Mouse (Mus musculus): ENCODE measurements around the gene Cel. TPM values are rescaled to one million over a fixed set of nuclear protein-coding genes. Genes with fewer than 3 reads are reported as not detected.
"Not testable (repeated sequence)": the region's sequence is repeated elsewhere in the genome, so short reads cannot be mapped to it uniquely, and the experiment has no call there.

Cel gene
- total RNA-seq, 2 experiments from 2014 or later: not detected

- no peak for ATAC-seq (replicated peaks; ENCODE audit: low FRiP score, poor library complexity, severe bottlenecking)
Observed at GRCm38 (mm10) chr2:28525219-28525942, 37.8 kb downstream of the Cel start.

GRCm38 (mm10) chr2:28524406-28524805 is 38.8 kb downstream of the Cel start:
- no peak for ATAC-seq (replicated peaks; ENCODE audit: low FRiP score, poor library complexity, severe bottlenecking)

DNA sequence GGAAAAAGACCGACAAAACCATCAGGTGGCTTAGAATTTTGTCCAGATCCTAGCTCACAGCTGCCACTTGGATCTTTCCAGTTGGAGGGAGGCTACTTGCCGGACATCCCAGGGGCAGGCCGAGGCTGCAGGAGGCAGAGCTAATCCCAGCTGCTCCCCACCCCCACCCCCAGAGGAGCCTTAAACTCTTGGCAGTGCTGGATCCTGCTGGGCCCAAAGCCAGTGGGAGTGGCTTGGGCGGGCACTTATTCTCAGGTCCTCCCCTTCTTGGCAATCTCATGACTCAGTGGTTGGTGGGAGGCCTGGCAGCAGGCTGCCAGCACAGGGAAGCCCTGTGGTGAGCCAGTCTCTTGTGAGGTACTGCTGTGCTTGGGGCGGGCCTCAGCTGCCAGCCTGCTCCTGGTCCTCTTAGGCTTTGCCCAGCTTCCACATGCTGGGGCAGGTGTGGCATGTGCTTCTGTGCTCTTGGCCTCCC is 39.5 kb downstream of the Cel start:
- 0 out of 2 replicates have a peak, but pooled peaks have one; percentile 32 for ATAC-seq (replicated peaks; ENCODE audit: low FRiP score, poor library complexity, severe bottlenecking)

DNA sequence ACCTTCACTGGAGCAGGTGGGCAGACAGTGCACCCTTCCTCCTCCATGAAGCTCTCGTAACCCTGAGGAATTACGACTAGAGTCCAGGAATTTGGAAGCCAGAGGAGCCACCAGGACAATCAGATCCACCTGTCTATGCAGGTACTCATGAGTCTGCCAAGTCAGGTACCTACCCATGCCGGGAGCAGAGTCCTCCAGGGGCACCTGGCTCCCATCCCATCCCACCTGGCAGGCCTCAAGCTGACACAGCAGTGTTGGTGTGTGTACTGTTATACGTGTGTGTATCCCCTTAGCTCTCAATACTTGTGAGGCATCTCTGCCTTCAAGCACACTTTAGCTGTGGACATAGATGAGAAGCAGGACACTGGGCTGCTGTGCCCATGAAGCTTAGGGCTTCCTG is 41.0 kb downstream of the Cel start:
- ATAC-seq (replicated peaks; ENCODE audit: low FRiP score, poor library complexity, severe bottlenecking): no peak

GRCm38 (mm10) chr2:28521571-28522151 is 41.5 kb downstream of the Cel start:
- ATAC-seq (replicated peaks; ENCODE audit: low FRiP score, poor library complexity, severe bottlenecking): no peak

- ATAC-seq (replicated peaks; ENCODE audit: low FRiP score, poor library complexity, severe bottlenecking): no peak
Observed at GRCm38 (mm10) chr2:28520581-28520980, 42.6 kb downstream of the Cel start.

GRCm38 (mm10) chr2:28518231-28518630 is 45.0 kb downstream of the Cel start:
- no peak for ATAC-seq (replicated peaks; ENCODE audit: low FRiP score, poor library complexity, severe bottlenecking)

DNA sequence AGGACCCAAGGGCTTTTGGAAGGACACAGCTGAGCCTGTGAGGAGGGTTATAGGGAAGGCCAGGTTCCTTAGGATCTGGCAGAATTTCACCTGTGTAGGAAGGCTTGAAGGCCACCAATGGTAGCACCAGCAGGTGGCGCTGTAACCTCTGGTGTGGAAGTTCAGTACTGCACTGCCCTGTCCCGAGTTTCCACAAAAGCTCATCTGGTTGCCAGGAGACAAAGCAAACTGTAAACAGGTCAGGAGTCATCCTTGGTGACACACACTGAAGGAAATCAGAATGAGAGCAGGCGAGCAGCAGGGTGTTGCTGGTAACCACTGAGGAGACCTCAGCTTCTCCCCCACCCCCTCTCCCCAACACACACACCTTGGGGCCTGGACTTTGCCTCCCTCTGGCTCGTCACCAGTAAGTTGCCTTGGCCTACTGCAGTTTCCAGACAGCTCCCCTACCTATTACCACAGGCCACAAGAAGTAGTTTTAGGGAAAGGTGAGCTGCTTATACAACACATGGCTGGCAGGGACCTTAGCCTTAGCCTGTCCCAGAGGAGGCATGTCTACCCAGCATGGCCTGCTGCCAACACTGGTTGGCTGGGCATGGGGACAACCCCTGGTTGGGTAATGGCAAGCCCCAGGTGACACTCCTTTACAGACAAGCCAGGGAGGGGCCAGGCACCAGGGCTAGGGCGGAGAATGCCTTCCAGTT is 45.8 kb downstream of the Cel start:
- ATAC-seq (replicated peaks; ENCODE audit: low FRiP score, poor library complexity, severe bottlenecking): no peak

DNA sequence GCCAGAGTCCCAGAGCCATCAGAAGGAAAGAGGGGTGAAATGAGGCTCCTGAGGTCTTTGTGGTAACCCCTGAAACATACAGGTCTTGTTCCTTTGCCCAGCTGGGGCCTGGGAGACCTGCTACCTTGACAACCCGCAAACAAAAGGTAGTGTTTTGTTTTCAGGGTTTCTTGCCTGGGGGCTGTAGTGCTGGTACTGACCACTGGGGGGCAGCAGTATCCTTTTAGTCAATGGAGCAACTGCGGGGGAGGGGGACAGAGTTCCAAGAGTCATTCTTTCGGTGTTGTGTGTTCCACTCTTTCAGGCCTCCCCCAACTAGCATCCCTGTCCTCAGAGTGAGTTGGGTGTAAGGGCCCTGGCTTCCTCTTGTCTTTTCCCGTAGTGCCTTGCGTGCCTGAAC is 48.7 kb downstream of the Cel start:
- 0 out of 2 replicates have a peak, but pooled peaks have one; percentile 30 for ATAC-seq (replicated peaks; ENCODE audit: low FRiP score, poor library complexity, severe bottlenecking)

DNA sequence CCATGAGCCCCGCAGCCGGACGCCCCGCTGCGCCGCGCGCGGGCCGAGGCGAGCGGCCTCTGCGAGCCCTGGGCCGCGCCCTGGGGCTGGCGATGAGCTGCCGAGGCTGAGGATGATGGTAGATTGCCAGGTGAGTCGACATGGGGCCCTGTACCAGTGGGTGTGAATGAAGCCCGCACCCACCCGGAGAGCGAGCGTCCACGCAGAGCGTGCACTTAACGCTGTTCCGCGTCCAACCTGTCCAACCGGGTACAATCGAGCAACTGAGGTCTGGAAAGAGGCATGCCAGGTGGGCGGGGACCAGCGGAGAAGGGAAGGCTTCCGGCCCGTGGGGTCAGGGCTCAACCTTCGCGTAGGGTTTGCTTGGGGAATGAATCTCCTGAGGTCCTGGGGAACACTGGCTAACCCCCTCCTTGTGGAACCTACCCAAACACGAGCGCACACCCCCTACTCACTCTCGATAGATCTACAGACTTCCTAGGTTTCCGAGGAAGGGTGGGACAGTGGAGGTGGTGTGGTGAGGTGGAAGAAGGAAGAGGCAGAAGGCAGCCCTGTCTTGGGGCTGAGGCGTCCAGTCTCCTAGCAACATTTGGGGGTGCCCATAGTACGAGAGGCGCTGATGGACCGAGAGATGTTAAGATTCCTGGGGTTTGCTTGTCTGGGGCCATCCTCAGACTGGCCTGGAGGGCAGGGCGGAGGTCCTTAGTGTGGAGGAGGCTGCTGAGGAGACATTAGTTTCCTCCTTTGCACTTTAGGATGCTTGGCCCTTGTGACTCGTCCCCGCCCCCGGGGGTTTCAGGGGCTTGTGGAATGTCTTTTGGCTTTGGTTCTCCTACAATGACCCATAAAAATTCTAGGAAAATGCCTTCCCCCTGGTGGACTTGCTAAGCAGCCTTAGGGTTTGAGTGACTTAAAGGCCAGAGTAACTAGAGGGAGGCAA is 49.5 kb downstream of the Cel start:
- no peak for ATAC-seq (replicated peaks; ENCODE audit: low FRiP score, poor library complexity, severe bottlenecking)

- no peak for ATAC-seq (replicated peaks; ENCODE audit: low FRiP score, poor library complexity, severe bottlenecking)
Observed at GRCm38 (mm10) chr2:28512798-28513401, 50.3 kb downstream of the Cel start, which contains the start of gene Ralgds. Gene Ralgds (plus strand): TSS chr2:28513125.

GRCm38 (mm10) chr2:28511600-28511999 is 51.6 kb downstream of the Cel start:
- ATAC-seq (replicated peaks; ENCODE audit: low FRiP score, poor library complexity, severe bottlenecking): not testable (repeated sequence)

- no peak for ATAC-seq (replicated peaks; ENCODE audit: low FRiP score, poor library complexity, severe bottlenecking)
Observed at GRCm38 (mm10) chr2:28506291-28506690, 56.9 kb downstream of the Cel start.

- ATAC-seq (replicated peaks; ENCODE audit: low FRiP score, poor library complexity, severe bottlenecking): no peak
Observed at GRCm38 (mm10) chr2:28505795-28506194, 57.4 kb downstream of the Cel start, which contains the start of gene Gm10134. Gene Gm10134 (plus strand): TSS chr2:28506095.

Other genes with a start within 250 kb of the Cel start
- gene Ppp1r26, start 116.6 kb downstream of the Cel start, total RNA-seq (2015; ENCODE audit: low replicate concordance): not detected in 2 replicates
- gene Ppp1r26, start 116.6 kb downstream of the Cel start, total RNA-seq (2017; ENCODE audit: low replicate concordance): 0.28 TPM in 1 of 2 replicates, not detected in the other
- gene 1700007K13Rik, start 97.1 kb downstream of the Cel start, total RNA-seq (2015; ENCODE audit: low replicate concordance): not detected in 2 replicates
- not detected in 2 replicates for gene 1700007K13Rik, start 97.1 kb downstream of the Cel start, total RNA-seq (2017; ENCODE audit: low replicate concordance)
- gene Mrps2, start 95.3 kb downstream of the Cel start, total RNA-seq (2015; ENCODE audit: low replicate concordance): 8.2 and 16.9 TPM in 2 replicates
- gene Mrps2, start 95.3 kb downstream of the Cel start, total RNA-seq (2017; ENCODE audit: low replicate concordance): 3.2 and 7.5 TPM in 2 replicates
- gene Gbgt1, start 66.5 kb downstream of the Cel start, total RNA-seq (2015; ENCODE audit: low replicate concordance): not detected in 2 replicates
- not detected in 2 replicates for gene Gbgt1, start 66.5 kb downstream of the Cel start, total RNA-seq (2017; ENCODE audit: low replicate concordance)
- 5.9 TPM in 1 of 2 replicates, not detected in the other for gene Gm10134, start 57.3 kb downstream of the Cel start, total RNA-seq (2015; ENCODE audit: low replicate concordance)
- gene Gm10134, start 57.3 kb downstream of the Cel start, total RNA-seq (2017; ENCODE audit: low replicate concordance): not detected in 2 replicates
- 1.5 TPM in 1 of 2 replicates, not detected in the other for gene Ralgds, start 50.3 kb downstream of the Cel start, total RNA-seq (2015; ENCODE audit: low replicate concordance)
- 0.28 and 4.2 TPM in 2 replicates for gene Ralgds, start 50.3 kb downstream of the Cel start, total RNA-seq (2017; ENCODE audit: low replicate concordance)
- 4.0 and 6.3 TPM in 2 replicates for gene Gtf3c5, start 20.3 kb upstream of the Cel start, total RNA-seq (2015; ENCODE audit: low replicate concordance)
- 2.8 and 2.9 TPM in 2 replicates for gene Gtf3c5, start 20.3 kb upstream of the Cel start, total RNA-seq (2017; ENCODE audit: low replicate concordance)
- 45.9 and 46.2 TPM in 2 replicates for gene Gfi1b, start 58.6 kb upstream of the Cel start, total RNA-seq (2015; ENCODE audit: low replicate concordance)
- gene Gfi1b, start 58.6 kb upstream of the Cel start, total RNA-seq (2017; ENCODE audit: low replicate concordance): 26.5 and 53.9 TPM in 2 replicates
- gene Tsc1, start 77.8 kb upstream of the Cel start, total RNA-seq (2015; ENCODE audit: low replicate concordance): 26.3 and 27.9 TPM in 2 replicates
- 31.6 and 53.1 TPM in 2 replicates for gene Tsc1, start 77.8 kb upstream of the Cel start, total RNA-seq (2017; ENCODE audit: low replicate concordance)
- gene Spaca9, start 136.3 kb upstream of the Cel start, total RNA-seq (2015; ENCODE audit: low replicate concordance): not detected in 2 replicates
- 0.85 TPM in 1 of 2 replicates, not detected in the other for gene Spaca9, start 136.3 kb upstream of the Cel start, total RNA-seq (2017; ENCODE audit: low replicate concordance)
- not detected in 2 replicates for gene Ak8, start 136.8 kb upstream of the Cel start, total RNA-seq (2015; ENCODE audit: low replicate concordance)
- not detected in 2 replicates for gene Ak8, start 136.8 kb upstream of the Cel start, total RNA-seq (2017; ENCODE audit: low replicate concordance)